Mouse (Mus musculus) ovary, postnatal 10 days (tissue): ENCODE data around the gene Fnbp4.
"Not testable (repeated sequence)": the region's sequence is repeated elsewhere in the genome, so short reads cannot be mapped to it uniquely, and the experiment has no call there.

Experiments
- DNase-seq: peaks from one replicate; pipeline ENCODE4 v3.0.0; 2022; ENCODE audit warnings: low spot score

Fnbp4 gene

GRCm38 (mm10) chr2:90782901-90783486 is 37.8 kb downstream of the Fnbp4 start:
- DNase-seq, result no peak

- DNase-seq, result no peak
Measured at GRCm38 (mm10) chr2:90788126-90788525, 43.0 kb downstream of the Fnbp4 start.

GRCm38 (mm10) chr2:90808241-90809126 is 63.3 kb downstream of the Fnbp4 start:
- DNase-seq, result no peak

GRCm38 (mm10) chr2:90810751-90811150 is 65.6 kb downstream of the Fnbp4 start:
- no peak for DNase-seq

GRCm38 (mm10) chr2:90815266-90815665 is 70.1 kb downstream of the Fnbp4 start:
- DNase-seq, result no peak

- DNase-seq, result no peak
Measured at GRCm38 (mm10) chr2:90816144-90816543, 71.0 kb downstream of the Fnbp4 start.

GRCm38 (mm10) chr2:90818710-90819109 is 73.5 kb downstream of the Fnbp4 start:
- DNase-seq, result no peak

GRCm38 (mm10) chr2:90820894-90821293 is 75.7 kb downstream of the Fnbp4 start:
- no peak for DNase-seq

GRCm38 (mm10) chr2:90822978-90823377 is 77.8 kb downstream of the Fnbp4 start:
- DNase-seq, result no peak

GRCm38 (mm10) chr2:90823781-90824180 is 78.6 kb downstream of the Fnbp4 start:
- no peak for DNase-seq

- DNase-seq, result not testable (repeated sequence)
Measured at GRCm38 (mm10) chr2:90824528-90824927, 79.4 kb downstream of the Fnbp4 start.

GRCm38 (mm10) chr2:90825515-90826172 is 80.5 kb downstream of the Fnbp4 start:
- no peak for DNase-seq

GRCm38 (mm10) chr2:90828739-90829138 is 83.6 kb downstream of the Fnbp4 start:
- DNase-seq, result no peak
